Mouse (Mus musculus): ENCODE data around the gene Frmd5.

Gene Frmd5

GRCm38 (mm10) chr2:121620582-121621261 is 186.2 kb downstream of the Frmd5 start:
- DNase-seq (ENCODE audit: low spot score in 2 of 2): no peak

GRCm38 (mm10) chr2:121615199-121615559 is 191.7 kb downstream of the Frmd5 start:
- DNase-seq (ENCODE audit: low spot score in 2 of 2): peak in 1 of 2 experiments; percentile 44

GRCm38 (mm10) chr2:121614483-121615198 is 192.2 kb downstream of the Frmd5 start:
- no peak for DNase-seq (ENCODE audit: low spot score in 2 of 2)

GRCm38 (mm10) chr2:121612112-121612511 is 194.8 kb downstream of the Frmd5 start:
- no peak for DNase-seq (ENCODE audit: low spot score in 2 of 2)

DNA sequence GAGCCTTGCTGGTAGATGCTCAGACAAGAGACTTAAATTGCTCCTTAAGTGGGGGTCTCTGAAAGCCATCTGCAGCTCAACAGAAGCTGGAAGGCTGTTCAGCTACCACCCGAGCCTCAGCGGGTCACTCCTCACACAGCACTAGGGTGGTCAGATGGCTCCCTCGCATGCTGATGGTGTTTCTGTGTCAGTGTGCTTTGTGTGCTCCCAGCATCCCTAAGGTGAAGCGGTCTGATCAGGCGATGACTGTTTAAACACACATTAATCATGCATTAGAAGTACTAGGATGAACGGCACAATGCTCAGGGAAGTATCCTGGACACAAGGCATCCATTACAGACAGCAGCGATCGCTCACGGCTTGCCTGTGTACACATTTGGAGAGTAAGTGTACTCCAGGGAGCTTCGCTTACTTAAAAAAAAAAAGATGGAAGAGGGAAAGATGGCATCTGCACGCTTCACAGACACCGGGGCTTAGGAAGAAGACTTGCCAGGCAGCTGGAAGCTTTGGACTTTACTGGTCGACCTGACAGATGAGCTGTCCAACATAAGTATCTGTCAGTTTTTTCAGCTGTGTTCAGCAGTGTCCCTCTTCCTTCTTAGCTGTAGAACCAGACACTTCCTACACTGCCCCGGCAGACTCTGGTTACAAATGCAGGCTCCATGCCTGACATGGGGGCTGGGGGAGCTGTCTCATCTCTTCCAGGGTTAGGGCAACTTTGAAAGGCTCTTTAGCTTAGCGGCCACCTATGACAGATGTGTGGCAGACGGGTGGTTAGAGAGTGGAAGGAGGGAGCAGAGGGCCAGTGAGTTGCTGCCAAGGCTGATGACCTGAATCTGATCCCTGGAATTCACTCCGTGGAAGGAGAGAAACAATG is 196.6 kb downstream of the Frmd5 start:
- no peak for DNase-seq (ENCODE audit: low spot score in 2 of 2)

GRCm38 (mm10) chr2:121609141-121609724 is 197.7 kb downstream of the Frmd5 start:
- DNase-seq (ENCODE audit: low spot score in 2 of 2): no peak

- no peak for DNase-seq (ENCODE audit: low spot score in 2 of 2)
Observed at GRCm38 (mm10) chr2:121602397-121602796, 204.5 kb downstream of the Frmd5 start.

GRCm38 (mm10) chr2:121601543-121601942 is 205.3 kb downstream of the Frmd5 start:
- no peak for DNase-seq (ENCODE audit: low spot score in 2 of 2)

GRCm38 (mm10) chr2:121600736-121601135 is 206.2 kb downstream of the Frmd5 start:
- DNase-seq (ENCODE audit: low spot score in 2 of 2): no peak

DNA sequence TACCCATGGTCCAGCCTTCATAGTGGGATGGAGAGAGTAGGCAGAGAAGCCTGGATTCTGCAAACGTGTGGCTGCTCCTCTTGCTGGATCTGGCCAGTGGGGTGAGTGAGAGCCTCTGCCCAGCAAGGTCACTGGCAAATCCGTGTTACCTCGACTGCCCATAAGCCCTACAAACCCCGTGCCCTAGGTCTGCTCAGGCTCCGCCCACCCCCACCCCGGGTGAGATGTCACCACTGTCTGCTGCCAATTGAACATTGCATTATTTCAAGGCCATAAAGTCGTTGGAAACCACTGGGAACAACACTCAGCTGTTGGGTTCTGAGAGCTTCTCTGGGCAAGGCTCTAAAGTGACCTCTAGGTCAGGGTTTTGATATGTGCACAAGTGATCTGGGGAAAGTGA is 208.6 kb downstream of the Frmd5 start:
- DNase-seq (ENCODE audit: low spot score in 2 of 2): no peak

- DNase-seq (ENCODE audit: low spot score in 2 of 2): no peak
Observed at GRCm38 (mm10) chr2:121596621-121597020, 210.3 kb downstream of the Frmd5 start.

DNA sequence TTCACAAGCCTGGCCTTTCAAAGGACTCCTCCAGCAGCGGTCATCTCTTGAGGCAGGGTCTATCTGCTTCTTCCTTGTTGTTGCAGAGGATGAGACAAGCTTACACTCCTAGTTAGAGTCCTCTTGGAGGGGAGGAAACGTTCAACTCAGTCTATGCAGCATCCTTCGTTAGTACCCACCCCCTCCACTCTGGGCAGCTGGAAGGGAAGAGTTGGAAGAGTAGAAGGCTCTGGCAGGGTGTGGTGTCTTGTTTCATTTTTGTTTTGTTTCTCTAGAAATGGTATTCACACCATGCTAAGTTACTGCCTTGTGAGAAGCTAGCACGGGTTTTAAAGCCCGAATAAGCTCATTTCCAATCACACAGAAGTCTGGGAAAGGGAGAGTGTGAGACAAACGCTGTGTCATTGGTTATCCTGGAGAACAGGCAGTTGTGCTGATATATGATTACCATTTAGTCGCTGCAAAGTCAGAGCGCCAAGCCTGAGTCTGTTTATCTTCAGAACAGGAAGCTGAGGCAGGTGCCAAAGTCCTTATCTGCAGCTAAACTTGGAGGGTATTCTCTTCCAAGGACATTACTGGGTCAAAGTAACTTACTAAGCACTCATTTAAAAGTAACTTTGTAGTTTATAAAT is 212.1 kb downstream of the Frmd5 start:
- no peak for DNase-seq (ENCODE audit: low spot score in 2 of 2)

- DNase-seq (ENCODE audit: low spot score in 2 of 2): no peak
Observed at GRCm38 (mm10) chr2:121594131-121594530, 212.8 kb downstream of the Frmd5 start.

DNA sequence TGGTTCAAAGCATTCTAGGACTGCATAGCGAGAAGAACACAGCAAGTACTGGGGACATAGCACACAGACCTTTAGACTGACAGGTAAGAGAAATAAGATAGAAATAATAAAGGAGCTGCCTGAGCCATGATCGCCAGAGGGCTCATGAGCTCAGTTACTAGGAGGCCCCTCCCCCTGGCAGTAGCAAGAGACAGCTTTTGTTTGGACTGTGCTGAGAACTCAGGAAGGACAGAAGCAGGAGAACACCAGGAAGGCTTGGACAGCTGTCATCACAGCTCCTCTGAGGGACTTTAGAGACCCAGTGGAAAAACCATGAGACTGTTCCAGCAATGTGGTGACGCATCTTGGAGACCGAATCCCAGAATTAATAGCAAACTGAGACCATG is 218.6 kb downstream of the Frmd5 start:
- no peak for DNase-seq (ENCODE audit: low spot score in 2 of 2)

- no peak for DNase-seq (ENCODE audit: low spot score in 2 of 2)
Observed at GRCm38 (mm10) chr2:121587523-121588308, 219.2 kb downstream of the Frmd5 start.

DNA sequence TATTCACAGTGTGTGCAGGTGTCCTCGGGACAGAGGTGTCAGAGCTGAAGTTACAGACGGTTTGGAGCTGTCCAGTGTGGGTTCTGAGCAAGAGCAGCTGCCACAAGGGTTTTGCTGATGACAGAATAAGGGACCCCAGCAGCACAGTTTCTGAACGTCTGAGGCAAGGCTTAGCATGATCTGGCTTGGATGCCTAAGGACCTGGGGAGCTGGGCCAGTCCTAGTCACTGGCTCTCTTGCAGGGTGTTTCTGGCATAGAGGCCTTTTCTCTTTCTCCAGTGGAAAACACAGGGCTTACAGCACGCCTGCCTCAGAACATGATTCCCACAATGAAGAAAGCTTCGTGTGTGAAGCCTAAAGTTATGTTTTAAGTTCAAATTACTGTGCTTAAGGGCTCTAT is 222.2 kb downstream of the Frmd5 start:
- no peak for DNase-seq (ENCODE audit: low spot score in 2 of 2)

- no peak for DNase-seq (ENCODE audit: low spot score in 2 of 2)
Observed at GRCm38 (mm10) chr2:121583468-121584116, 223.3 kb downstream of the Frmd5 start.

- no peak for DNase-seq (ENCODE audit: low spot score in 2 of 2)
Observed at GRCm38 (mm10) chr2:121582809-121583376, 224.0 kb downstream of the Frmd5 start.

DNA sequence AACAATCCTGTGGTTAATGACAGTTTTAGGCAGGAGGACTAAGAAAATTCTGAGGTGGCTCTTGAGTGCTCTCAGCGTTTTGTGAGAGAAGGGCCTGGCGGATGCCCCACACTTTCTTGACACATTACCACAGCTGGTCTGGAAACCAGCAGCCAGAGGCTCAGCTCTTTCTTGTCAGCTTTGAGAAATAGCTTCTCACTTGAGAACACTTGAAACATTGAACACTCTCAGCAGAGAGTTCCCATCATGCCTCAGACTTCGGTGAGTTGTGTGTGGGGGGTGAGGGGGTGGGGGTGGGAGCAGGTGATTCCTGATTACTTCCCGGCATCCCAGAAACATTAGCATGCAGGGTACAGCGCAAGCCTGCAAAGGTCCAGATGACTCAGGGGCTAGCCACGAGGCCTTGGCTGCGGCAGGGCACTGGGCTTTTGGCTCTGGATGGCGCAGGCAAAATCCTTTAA is 231.1 kb downstream of the Frmd5 start:
- no peak for DNase-seq (ENCODE audit: low spot score in 2 of 2)

DNA sequence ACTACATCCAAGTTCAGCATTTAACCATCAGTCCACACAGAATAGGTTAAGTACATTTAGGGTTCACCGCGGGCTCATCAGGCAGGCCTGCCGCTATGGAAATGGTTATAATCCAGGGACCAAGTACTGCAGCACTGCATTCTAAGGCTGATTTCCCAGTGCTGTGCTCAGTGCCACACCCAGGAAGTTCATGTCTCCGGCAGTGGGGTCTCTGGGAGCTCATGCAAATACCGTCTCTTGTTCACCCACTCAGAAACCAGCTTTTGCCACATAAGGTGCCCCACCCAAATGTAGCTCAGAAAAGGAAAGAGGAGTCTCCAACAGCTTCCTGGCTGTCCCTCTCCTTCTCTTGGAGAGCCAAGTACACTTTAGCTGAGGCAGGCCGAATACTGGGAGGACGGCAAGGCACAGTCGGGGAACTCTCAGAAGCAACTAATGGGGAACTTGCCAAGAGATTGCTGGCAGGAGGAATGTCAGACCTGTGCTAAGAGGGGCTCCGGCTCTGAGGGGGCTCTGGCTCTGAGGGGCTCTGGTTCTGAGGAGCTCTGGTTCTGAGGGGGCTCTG is 232.7 kb downstream of the Frmd5 start:
- DNase-seq (ENCODE audit: low spot score in 2 of 2): no peak
